Mouse (Mus musculus) kidney, adult 11 months (tissue): ENCODE results near the gene Rab3a.

Experiments used
- DNase-seq: peaks from one replicate; pipeline ENCODE4 v3.0.0; 2022

The Rab3a gene

GRCm38 (mm10) chr8:70803761-70804480 lies 49.4 kb downstream of the Rab3a start:
- DNase-seq = peak; percentile 29

- peak; percentile 79 for DNase-seq
Measured at GRCm38 (mm10) chr8:70804481-70805206, 50.2 kb downstream of the Rab3a start, which contains the start of gene Mast3. Mast3 (minus strand) TSS chr8:70805054.

GRCm38 (mm10) chr8:70806541-70806940 lies 52.1 kb downstream of the Rab3a start:
- DNase-seq = no peak

- no peak for DNase-seq
Measured at GRCm38 (mm10) chr8:70807304-70807703, 52.8 kb downstream of the Rab3a start.

GRCm38 (mm10) chr8:70808239-70808638 lies 53.8 kb downstream of the Rab3a start, which contains the start of gene Il12rb1:
Il12rb1 (plus strand) TSS chr8:70808449.
- no peak for DNase-seq
